Mouse (Mus musculus) heart, adult 2 months (tissue): ENCODE data around the gene Rdx.

Experiments
- CTCF ChIP-seq: fragments of 200-600 bp; IDR thresholded peaks from 2 replicates; pipeline ENCODE4 v1.8.1; 2022; ENCODE audit warnings: antibody characterized with exemption, mild to moderate bottlenecking, moderate library complexity
- POLR2A ChIP-seq: fragments of 200-500 bp; IDR thresholded peaks from 2 replicates; pipeline ENCODE4 v1.6.1; 2011; ENCODE audit warnings: mild to moderate bottlenecking, low read depth, low read length, control low read depth; ENCODE audit not compliant: insufficient read depth

GRCm38 (mm10) chr9:52098600-52098999, 51.6 kb downstream of the Rdx start:
- TF ChIP-seq CTCF: no peak; the same call in 1 of the 2 replicates
- TF ChIP-seq POLR2A: no peak
